Mouse (Mus musculus): ENCODE measurements around the gene Txlnb. TPM values are rescaled to one million over a fixed set of nuclear protein-coding genes. Genes with fewer than 3 reads are reported as not detected.

The Txlnb gene
- polyA plus RNA-seq, 1 experiment from 2014 or later, result 3.4 TPM

DNA sequence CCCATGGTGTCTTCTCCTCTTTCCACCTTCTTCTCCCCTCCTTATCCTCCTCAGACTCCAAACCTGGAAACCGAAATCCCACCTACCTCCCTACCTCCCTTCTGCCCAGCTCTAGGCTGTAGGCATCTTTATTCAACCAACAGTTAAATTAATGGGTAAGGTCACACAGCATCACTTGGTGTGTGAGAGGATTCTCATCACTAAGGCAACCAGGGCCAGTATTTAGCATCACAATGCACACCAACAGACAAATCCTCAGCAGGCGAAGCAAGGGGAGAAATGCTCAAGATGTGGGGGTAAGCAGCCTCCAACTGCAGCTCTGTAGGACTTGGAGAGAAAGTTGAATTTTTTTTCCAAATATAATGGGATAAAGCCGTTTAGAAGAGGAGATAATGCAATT lies 35.0 kb downstream of the Txlnb start:
- Histone ChIP-seq H3K36me3 (no peaks in the 10 kb centered on the region), H3K4me3 (replicated peaks) (no peak overlapping the region), H3K9ac (replicated peaks) (no peak overlapping the region), H3K27ac (no peak overlapping the region), H3K9me3 (no peaks in the 10 kb centered on the region), H3K4me1 (replicated peaks) (peaks cover 32% of the 10 kb centered on the region), H3K27me3 (no peaks in the 10 kb centered on the region), H3K4me2 (replicated peaks) (no peak overlapping the region)
- 5% methylated on average over 3 of the region's 3 CpGs for WGBS
- ATAC-seq, result peak; percentile 71

DNA sequence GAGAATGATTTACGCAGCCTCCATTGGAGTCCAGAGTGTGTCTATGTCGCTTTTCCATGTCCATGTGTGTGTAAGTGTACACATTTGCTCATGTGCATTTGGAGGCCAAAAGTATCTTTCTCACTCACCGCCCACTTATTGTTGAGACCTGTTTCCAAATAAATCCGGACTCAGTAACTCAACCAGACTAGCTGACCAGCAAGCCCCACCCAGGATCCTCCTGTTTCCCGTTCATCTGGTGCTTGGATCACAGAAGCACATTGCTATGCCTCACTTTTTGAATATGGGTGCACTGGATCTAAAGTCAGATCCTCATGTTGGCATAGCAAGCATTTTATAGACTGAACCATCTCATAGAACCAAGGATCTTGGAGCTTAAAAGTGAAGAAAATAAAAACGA lies 39.0 kb downstream of the Txlnb start:
- ATAC-seq, result no peak
- Histone ChIP-seq H3K9me3 (no peaks in the 10 kb centered on the region), H3K4me3 (replicated peaks) (no peak overlapping the region), H3K4me1 (replicated peaks) (peaks cover 20% of the 10 kb centered on the region), H3K9ac (replicated peaks) (no peak overlapping the region), H3K27me3 (no peaks in the 10 kb centered on the region), H3K36me3 (0 out of 2 replicates have a peak, but pooled peaks cover 3% of the 10 kb centered on the region), H3K27ac (no peak overlapping the region), H3K4me2 (replicated peaks) (no peak overlapping the region)
- WGBS, result 93% methylated on average over 6 of the region's 6 CpGs

DNA sequence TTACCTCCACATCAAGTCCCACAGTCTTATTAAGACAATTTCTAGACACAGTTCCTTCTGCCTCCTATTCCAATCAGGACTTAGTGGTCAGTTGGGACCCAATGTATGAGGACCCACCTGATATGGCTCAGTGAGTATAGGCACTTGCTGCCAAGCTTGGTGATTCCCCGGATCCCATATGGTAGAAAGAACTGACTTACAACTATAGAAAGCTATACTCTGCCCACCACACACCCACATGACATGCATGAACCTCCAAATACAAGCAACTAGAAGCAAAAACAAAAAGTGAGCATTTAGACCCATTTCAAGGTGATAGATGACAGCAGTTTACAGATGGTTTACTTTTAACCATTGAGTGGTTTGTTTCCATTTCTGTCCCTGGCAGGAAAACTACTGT lies 40.2 kb downstream of the Txlnb start:
- H3K27ac ChIP-seq, result no peak overlapping the region
- peaks cover 11% of the 10 kb centered on the region for H3K4me1 ChIP-seq (replicated peaks)
- H3K9ac ChIP-seq (replicated peaks), result no peak overlapping the region
- H3K27me3 ChIP-seq, result no peaks in the 10 kb centered on the region
- H3K9me3 ChIP-seq, result no peaks in the 10 kb centered on the region
- H3K36me3 ChIP-seq, result 0 out of 2 replicates have a peak, but pooled peaks cover 3% of the 10 kb centered on the region
- H3K4me3 ChIP-seq (replicated peaks), result no peak overlapping the region
- 96% methylated on average over 1 of the region's 1 CpGs for WGBS
- no peak overlapping the region for H3K4me2 ChIP-seq (replicated peaks)
- no peak for ATAC-seq

DNA sequence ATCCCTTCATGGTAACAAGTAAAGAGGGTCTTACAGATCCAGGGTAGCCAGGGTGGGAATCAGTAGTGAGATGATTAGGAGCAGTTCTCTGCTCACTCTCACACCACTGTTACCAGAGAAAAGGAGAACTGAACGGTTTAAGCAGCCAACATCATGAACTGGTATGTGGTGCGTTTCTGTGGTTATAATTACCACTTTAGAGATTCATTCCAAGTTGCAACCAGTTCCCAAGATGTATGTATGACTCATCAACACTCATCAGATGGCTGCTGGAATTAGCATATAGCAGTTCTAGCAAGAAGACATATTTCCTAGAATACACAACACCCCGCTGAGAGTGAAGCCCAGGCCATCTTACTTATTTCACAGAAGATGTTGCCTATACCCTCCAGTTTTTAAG lies 46.0 kb downstream of the Txlnb start:
- H3K27me3 ChIP-seq, result no peaks in the 10 kb centered on the region
- H3K4me2 ChIP-seq (replicated peaks), result no peak overlapping the region
- H3K4me3 ChIP-seq (replicated peaks), result no peak overlapping the region
- 98% methylated on average over 3 of the region's 3 CpGs for WGBS
- ATAC-seq, result no peak
- H3K27ac ChIP-seq, result no peak overlapping the region
- H3K4me1 ChIP-seq (replicated peaks), result no peaks in the 10 kb centered on the region
- no peak overlapping the region for H3K9ac ChIP-seq (replicated peaks)
- H3K9me3 ChIP-seq, result 0 out of 2 replicates have a peak, but pooled peaks cover 1% of the 10 kb centered on the region
- H3K36me3 ChIP-seq, result peaks cover 12% of the 10 kb centered on the region

DNA sequence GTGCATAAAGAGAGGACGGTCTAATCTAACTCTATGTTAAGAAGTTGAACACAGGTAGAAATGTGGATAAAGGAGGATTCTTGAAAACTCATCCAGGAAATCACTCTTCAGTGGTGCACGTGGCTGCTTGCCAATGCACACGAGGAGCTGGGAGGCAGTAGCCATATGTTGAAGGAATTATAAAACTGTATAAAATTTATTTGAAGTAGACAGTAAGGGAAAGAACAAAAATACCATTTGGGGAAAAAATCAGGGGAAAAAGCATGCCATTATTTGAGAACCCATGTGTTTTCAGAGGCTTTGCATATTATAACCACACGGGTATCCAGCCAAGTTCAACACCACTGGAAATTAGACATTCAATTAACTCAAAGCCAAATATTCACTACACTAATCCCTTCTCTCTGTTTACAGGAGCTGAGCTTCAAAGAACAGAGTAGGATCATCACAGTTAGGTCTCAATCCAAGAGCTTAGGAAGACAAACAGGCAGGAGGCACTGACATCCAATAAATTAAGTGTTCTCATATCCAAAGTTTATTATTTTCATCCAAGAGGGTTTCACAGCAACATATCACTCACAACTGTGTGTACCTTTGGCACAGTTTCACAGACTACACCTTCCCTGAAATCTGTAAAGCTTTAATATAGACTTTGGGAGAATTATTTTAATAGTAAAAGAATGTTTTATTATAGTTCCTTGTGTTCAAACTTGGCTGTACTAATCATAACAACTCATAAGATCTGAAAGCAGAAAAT lies 48.9 kb downstream of the Txlnb start:
- WGBS, result 68% methylated on average over 4 of the region's 4 CpGs
- H3K4me1 ChIP-seq (replicated peaks), result no peaks in the 10 kb centered on the region
- H3K36me3 ChIP-seq, result peaks cover 9% of the 10 kb centered on the region
- no peak overlapping the region for H3K4me2 ChIP-seq (replicated peaks)
- H3K4me3 ChIP-seq (replicated peaks), result no peak overlapping the region
- H3K9me3 ChIP-seq, result peaks cover 5% of the 10 kb centered on the region; the same call in 1 of the 2 replicates
- no peaks in the 10 kb centered on the region for H3K27me3 ChIP-seq
- ATAC-seq, result no peak
- H3K27ac ChIP-seq, result no peak overlapping the region
- H3K9ac ChIP-seq (replicated peaks), result no peak overlapping the region

GRCm38 (mm10) chr10:17857647-17858261 lies 61.7 kb downstream of the Txlnb start:
- no peaks in the 10 kb centered on the region for H3K4me1 ChIP-seq (replicated peaks)
- no peak overlapping the region for H3K4me3 ChIP-seq (replicated peaks)
- no peak for ATAC-seq
- no peak overlapping the region for H3K27ac ChIP-seq
- H3K9me3 ChIP-seq, result no peaks in the 10 kb centered on the region
- WGBS, result 89% methylated on average over 9 of the region's 9 CpGs
- no peak overlapping the region for H3K4me2 ChIP-seq (replicated peaks)
- H3K27me3 ChIP-seq, result no peaks in the 10 kb centered on the region
- no peak overlapping the region for H3K9ac ChIP-seq (replicated peaks)
- no peaks in the 10 kb centered on the region for H3K36me3 ChIP-seq

GRCm38 (mm10) chr10:17860701-17861480 lies 64.9 kb downstream of the Txlnb start:
- H3K27ac ChIP-seq, result no peak overlapping the region
- no peaks in the 10 kb centered on the region for H3K4me1 ChIP-seq (replicated peaks)
- H3K36me3 ChIP-seq, result no peaks in the 10 kb centered on the region
- no peak overlapping the region for H3K9ac ChIP-seq (replicated peaks)
- no peaks in the 10 kb centered on the region for H3K9me3 ChIP-seq
- WGBS, result 86% methylated on average over 6 of the region's 6 CpGs
- no peak overlapping the region for H3K4me2 ChIP-seq (replicated peaks)
- ATAC-seq, result no peak
- no peaks in the 10 kb centered on the region for H3K27me3 ChIP-seq
- no peak overlapping the region for H3K4me3 ChIP-seq (replicated peaks)

- no peaks in the 10 kb centered on the region for H3K9me3 ChIP-seq
- peak; percentile 99 for ATAC-seq
- 30% methylated on average over 5 of the region's 5 CpGs for WGBS
Observed at GRCm38 (mm10) chr10:17869822-17870662, 74.0 kb downstream of the Txlnb start.

GRCm38 (mm10) chr10:17878002-17878919 lies 82.2 kb downstream of the Txlnb start:
- Histone ChIP-seq H3K9ac (replicated peaks) (no peak overlapping the region), H3K27ac (no peak overlapping the region), H3K9me3 (no peaks in the 10 kb centered on the region), H3K4me2 (replicated peaks) (no peak overlapping the region), H3K27me3 (no peaks in the 10 kb centered on the region), H3K36me3 (no peaks in the 10 kb centered on the region), H3K4me3 (replicated peaks) (no peak overlapping the region), H3K4me1 (replicated peaks) (peaks cover 5% of the 10 kb centered on the region; the same call in 1 of the 2 replicates)
- 41% methylated on average over 8 of the region's 8 CpGs for WGBS
- peak; percentile 60; the same call in 1 of the 2 replicates for ATAC-seq

More at GRCm38 (mm10) chr10:17869822-17870662, 74.0 kb downstream of the Txlnb start:
- peaks cover 6% of the 10 kb centered on the region for H3K4me1 ChIP-seq (replicated peaks)
- H3K4me3 ChIP-seq (replicated peaks), result no peak overlapping the region
- no peaks in the 10 kb centered on the region for H3K27me3 ChIP-seq
- 0 out of 2 replicates have a peak overlapping the region, but pooled peaks have one; percentile 14 for H3K27ac ChIP-seq
- no peak overlapping the region for H3K9ac ChIP-seq (replicated peaks)
- H3K36me3 ChIP-seq, result no peaks in the 10 kb centered on the region
- no peak overlapping the region for H3K4me2 ChIP-seq (replicated peaks)

- Histone ChIP-seq H3K27me3 (no peaks in the 10 kb centered on the region), H3K9me3 (no peaks in the 10 kb centered on the region), H3K36me3 (no peaks in the 10 kb centered on the region), H3K4me1 (replicated peaks) (peaks cover 5% of the 10 kb centered on the region; the same call in 1 of the 2 replicates), H3K4me3 (replicated peaks) (no peak overlapping the region), H3K9ac (replicated peaks) (no peak overlapping the region), H3K27ac (no peak overlapping the region), H3K4me2 (replicated peaks) (no peak overlapping the region)
- WGBS, result 85% methylated on average over 3 of the region's 3 CpGs
- ATAC-seq, result no peak
Observed at GRCm38 (mm10) chr10:17880038-17880437, 84.0 kb downstream of the Txlnb start.
